Mouse (Mus musculus) stomach, embryonic 16.5 days (tissue): Measurements from ENCODE around the gene Tmem190. TPM values are rescaled to one million over a fixed set of nuclear protein-coding genes. Genes with fewer than 3 reads are reported as not detected.
A peak's percentile ranks its signal among the peaks of the same experiment; 100 is the strongest.

Source experiments
- ATAC-seq: fragments of 200-750 bp; cut with Nextera tagmentation; 2 replicates; pipeline ENCODE4 v1.8.0; 2017; ENCODE audit warnings: moderate number of reproducible peaks, moderate TSS enrichment; ENCODE audit not compliant: insufficient read depth, low FRiP score
- H3K27ac ChIP-seq: fragments of 300-500 bp; sonication (generic); 2 replicates; pipeline ENCODE4 v1.5.1; 2014; ENCODE audit warnings: low read length
- H3K27me3 ChIP-seq: fragments of 300-500 bp; sonication (generic); 2 replicates; pipeline ENCODE4 v1.6.1; 2014; ENCODE audit warnings: low read length, control low read depth, mixed read lengths; ENCODE audit not compliant: control insufficient read depth, insufficient read depth
- H3K36me3 ChIP-seq: fragments of 300-500 bp; sonication (generic); 2 replicates; pipeline ENCODE4 v1.6.1; 2014; ENCODE audit warnings: low read length; ENCODE audit not compliant: control insufficient read depth, insufficient read depth
- H3K4me1 ChIP-seq: fragments of 300-500 bp; sonication (generic); 2 replicates; pipeline ENCODE4 v1.6.1; 2014; ENCODE audit warnings: low read length, control low read depth, mixed read lengths; ENCODE audit not compliant: control insufficient read depth, insufficient read depth
- H3K4me2 ChIP-seq: fragments of 300-500 bp; sonication (generic); 2 replicates; pipeline ENCODE4 v1.6.1; 2014; ENCODE audit warnings: low read depth, low read length, mixed read lengths
- H3K4me3 ChIP-seq: fragments of 300-500 bp; sonication (generic); replicated peaks from 2 replicates; pipeline ENCODE4 v1.5.1; 2014; ENCODE audit warnings: mild to moderate bottlenecking, low read length
- H3K9ac ChIP-seq: fragments of 300-500 bp; sonication (generic); 2 replicates; pipeline ENCODE4 v1.6.1; 2014; ENCODE audit warnings: low read length
- H3K9me3 ChIP-seq: fragments of 300-500 bp; sonication (generic); replicated peaks from 2 replicates; pipeline ENCODE4 v1.6.1; 2016; ENCODE audit warnings: low read length, control low read depth; ENCODE audit not compliant: control insufficient read depth
- WGBS: fragments of 180-500 bp; shearing (Covaris S2); extraction: QIAGEN DNeasy Blood & Tissue Kit; methylation state at CpG from one replicate; pipeline ENCODE4 v1.1.7; 2014; 5-methylcytosine and 5-hydroxymethylcytosine counted together
- polyA plus RNA-seq: library from polyadenylated mRNA; unstranded; fragments of >200 nt; fragmentation: Nextera tagmentation; extraction: Ambion mirVana; gene quantifications from 2 replicates; pipeline ENCODE4 v1.2.1, GENCODE M21; 2015

Tmem190 gene
- 0.72 and 0.79 TPM in 2 replicates for polyA plus RNA-seq

GRCm38 (mm10) chr7:4782759-4783158 lies at the start of gene Tmem190, which contains the start of gene Il11:
Gene Tmem190, plus strand, starts transcription at chr7:4782937.
Gene Il11, minus strand, starts transcription at chr7:4782859.
- Histone ChIP-seq H3K4me2 (no peak within 1 kb of the TSS), H3K4me3 (no peak within 1 kb of the TSS), H3K9ac (0 out of 2 replicates have a peak within 1 kb of the TSS, but pooled peaks have one; percentile 18), H3K27ac (no peak within 1 kb of the TSS), H3K4me1 (peaks cover 14% of the 10 kb centered on the region), H3K36me3 (no peaks in the 10 kb centered on the region), H3K27me3 (peaks cover 16% of the 10 kb centered on the region), H3K9me3 (no peaks in the 10 kb centered on the region)
- no peak for ATAC-seq
- 67% methylated on average over 2 of the region's 2 CpGs for WGBS

DNA sequence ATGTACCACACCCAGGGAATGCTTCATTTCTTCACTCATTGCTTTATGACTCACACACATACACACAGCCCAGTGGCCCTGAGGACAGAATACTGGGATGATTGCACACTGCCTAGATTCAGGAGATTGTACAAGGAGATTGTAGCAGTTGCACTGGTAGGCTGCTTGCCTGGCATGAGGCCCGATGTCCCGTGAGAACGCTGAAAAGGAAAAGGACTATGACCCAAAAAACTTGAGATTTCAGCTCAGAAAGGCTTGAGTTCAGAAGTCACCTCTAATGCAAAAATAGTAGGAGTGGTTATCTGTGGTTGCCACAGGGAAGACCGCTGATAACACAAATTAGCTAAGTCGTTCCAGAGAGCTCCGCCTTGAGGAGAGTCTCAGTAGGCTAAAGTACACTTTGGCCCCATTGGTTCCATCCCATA lies 49.8 kb upstream of the Tmem190 start:
- Histone ChIP-seq H3K4me3 (no peak overlapping the region), H3K36me3 (no peaks in the 10 kb centered on the region), H3K4me2 (no peak overlapping the region), H3K27me3 (no peaks in the 10 kb centered on the region), H3K4me1 (no peaks in the 10 kb centered on the region), H3K9me3 (no peaks in the 10 kb centered on the region), H3K9ac (no peak overlapping the region), H3K27ac (no peak overlapping the region)
- peak; percentile 69 for ATAC-seq
- WGBS = 54% methylated on average over 6 of the region's 6 CpGs

GRCm38 (mm10) chr7:4739041-4739543 lies 43.6 kb upstream of the Tmem190 start:
- H3K9ac ChIP-seq = peak overlapping the region; percentile 50
- no peaks in the 10 kb centered on the region for H3K9me3 ChIP-seq
- 45% methylated on average over 10 of the region's 10 CpGs for WGBS
- H3K27ac ChIP-seq = peak overlapping the region; percentile 66
- no peaks in the 10 kb centered on the region for H3K36me3 ChIP-seq
- peaks cover 29% of the 10 kb centered on the region for H3K4me1 ChIP-seq
- H3K27me3 ChIP-seq = no peaks in the 10 kb centered on the region
- H3K4me3 ChIP-seq = peak overlapping the region; percentile 46
- ATAC-seq = no peak
- H3K4me2 ChIP-seq = peak overlapping the region; percentile 55

DNA sequence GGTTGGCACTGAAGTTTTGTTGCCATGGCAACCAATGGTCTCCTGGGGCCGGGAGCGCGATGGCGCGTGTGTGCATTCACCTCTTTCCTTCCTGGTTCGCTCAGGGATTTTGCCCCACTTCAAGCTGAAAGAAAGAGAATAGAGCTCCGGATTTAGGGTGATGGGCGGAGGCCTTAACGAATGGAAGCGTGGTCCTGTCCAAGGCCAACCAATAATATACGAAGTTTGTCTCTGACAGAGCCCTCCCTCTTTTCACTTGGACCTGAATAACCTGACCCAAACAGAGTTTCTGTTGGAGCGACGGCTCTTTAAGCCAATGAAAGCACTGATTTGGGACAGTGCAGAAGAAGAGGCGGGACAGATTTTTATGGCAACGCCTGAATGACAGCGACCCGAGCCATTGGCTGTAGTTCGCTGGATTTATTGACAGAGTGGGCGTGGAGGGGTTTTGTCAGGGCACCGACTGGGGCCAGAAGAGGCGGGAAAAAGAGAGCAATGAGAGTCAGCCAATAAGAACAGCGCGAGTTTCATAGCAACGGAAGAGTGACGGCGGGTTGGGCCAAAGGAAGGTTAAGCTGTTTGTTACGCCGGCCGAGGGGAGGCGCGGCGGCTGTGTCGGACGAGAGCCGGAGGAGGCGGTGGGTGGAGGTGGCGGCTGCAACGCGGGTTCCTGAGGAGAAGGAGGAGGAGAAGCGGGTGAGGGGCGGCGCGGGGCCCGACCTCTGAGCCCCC lies 43.0 kb upstream of the Tmem190 start, which contains the start of gene Kmt5c:
TSS of gene Kmt5c (plus strand) at position 572 of the 732 bp plus-strand sequence.
- Histone ChIP-seq H3K36me3 (no peaks in the 10 kb centered on the region), H3K4me3 (peak within 1 kb of the TSS; percentile 69), H3K27ac (peak within 1 kb of the TSS; percentile 89), H3K9me3 (no peaks in the 10 kb centered on the region), H3K4me2 (peak within 1 kb of the TSS; percentile 86), H3K9ac (peak within 1 kb of the TSS; percentile 90), H3K4me1 (peaks cover 29% of the 10 kb centered on the region), H3K27me3 (no peaks in the 10 kb centered on the region)
- ATAC-seq = peak; percentile 96
- WGBS = under 1% methylated on average over 44 of the region's 44 CpGs

GRCm38 (mm10) chr7:4740309-4740727 lies 42.4 kb upstream of the Tmem190 start:
- H3K4me3 ChIP-seq = peak overlapping the region; percentile 69
- no peaks in the 10 kb centered on the region for H3K27me3 ChIP-seq
- H3K4me2 ChIP-seq = peak overlapping the region; percentile 86
- peak; percentile 7; the same call in 1 of the 2 replicates for ATAC-seq
- WGBS = 0% methylated on average over 14 of the region's 14 CpGs
- H3K9me3 ChIP-seq = no peaks in the 10 kb centered on the region
- peaks cover 29% of the 10 kb centered on the region for H3K4me1 ChIP-seq
- H3K27ac ChIP-seq = peak overlapping the region; percentile 89
- no peaks in the 10 kb centered on the region for H3K36me3 ChIP-seq
- peak overlapping the region; percentile 90 for H3K9ac ChIP-seq

DNA sequence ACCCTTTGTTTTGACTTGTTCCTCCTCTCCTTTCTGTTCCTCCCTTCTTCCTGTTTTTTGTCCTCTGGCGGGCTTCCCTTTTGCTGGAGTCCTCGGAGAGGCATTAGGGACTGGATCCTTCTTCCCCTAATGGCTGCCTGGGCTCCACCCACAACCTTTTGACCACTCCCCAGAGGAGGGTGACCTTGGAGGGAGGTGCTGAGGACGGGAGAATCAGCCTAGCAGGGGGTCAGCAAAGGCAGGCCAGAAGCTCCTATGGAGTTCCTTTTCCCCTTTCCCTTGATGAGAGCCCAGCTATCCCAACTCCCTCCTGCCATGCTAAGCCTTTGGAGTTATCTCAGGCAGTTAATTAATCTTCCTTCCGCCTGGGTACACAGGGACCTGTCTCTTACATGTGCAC lies 41.6 kb upstream of the Tmem190 start:
- no peak for ATAC-seq
- H3K9ac ChIP-seq = peak overlapping the region; percentile 90
- H3K9me3 ChIP-seq = no peaks in the 10 kb centered on the region
- no peaks in the 10 kb centered on the region for H3K27me3 ChIP-seq
- H3K4me2 ChIP-seq = peak overlapping the region; percentile 86
- peak overlapping the region; percentile 89 for H3K27ac ChIP-seq
- H3K4me1 ChIP-seq = peaks cover 29% of the 10 kb centered on the region
- peak overlapping the region; percentile 69 for H3K4me3 ChIP-seq
- WGBS = 3% methylated on average over 4 of the region's 4 CpGs
- peaks cover 4% of the 10 kb centered on the region; the same call in 1 of the 2 replicates for H3K36me3 ChIP-seq

GRCm38 (mm10) chr7:4741672-4742481 lies 40.9 kb upstream of the Tmem190 start:
- Histone ChIP-seq H3K27ac (no peak overlapping the region; the same call in 1 of the 2 replicates), H3K9ac (peak overlapping the region; percentile 90; the same call in 1 of the 2 replicates), H3K9me3 (no peaks in the 10 kb centered on the region), H3K4me2 (peak overlapping the region; percentile 86), H3K27me3 (no peaks in the 10 kb centered on the region), H3K4me1 (peaks cover 29% of the 10 kb centered on the region), H3K4me3 (peak overlapping the region; percentile 69), H3K36me3 (peaks cover 10% of the 10 kb centered on the region; the same call in 1 of the 2 replicates)
- no peak for ATAC-seq
- 70% methylated on average over 21 of the region's 21 CpGs for WGBS

- Histone ChIP-seq H3K27me3 (no peaks in the 10 kb centered on the region), H3K9ac (no peak overlapping the region; the same call in 1 of the 2 replicates), H3K36me3 (peaks cover 10% of the 10 kb centered on the region; the same call in 1 of the 2 replicates), H3K4me2 (no peak overlapping the region), H3K9me3 (no peaks in the 10 kb centered on the region), H3K4me1 (peaks cover 29% of the 10 kb centered on the region), H3K27ac (no peak overlapping the region), H3K4me3 (no peak overlapping the region)
- no peak for ATAC-seq
- 78% methylated on average over 6 of the region's 6 CpGs for WGBS
Measured at GRCm38 (mm10) chr7:4742482-4742819, 40.3 kb upstream of the Tmem190 start.
